Mouse (Mus musculus) intestine, embryonic 15.5 days (tissue): Measurements from ENCODE around the gene Arhgap28. TPM values are rescaled to one million over a fixed set of nuclear protein-coding genes. Genes with fewer than 3 reads are reported as not detected.
"Not testable (repeated sequence)": the region's sequence is repeated elsewhere in the genome, so short reads cannot be mapped to it uniquely, and the experiment has no call there.

ENCODE experiments used
- ATAC-seq: fragments of 200-750 bp; cut with Nextera tagmentation; 2 replicates; pipeline ENCODE4 v1.8.0; 2017; ENCODE audit warnings: moderate TSS enrichment, moderate library complexity
- H3K27ac ChIP-seq: fragments of 300-500 bp; sonication (generic); 2 replicates; pipeline ENCODE4 v1.5.1; 2015; ENCODE audit warnings: mild to moderate bottlenecking, inconsistent platforms
- H3K27me3 ChIP-seq: fragments of 300-500 bp; sonication (generic); replicated peaks from 2 replicates; pipeline ENCODE4 v1.6.1; 2015; ENCODE audit warnings: inconsistent platforms
- H3K36me3 ChIP-seq: fragments of 300-500 bp; sonication (generic); 2 replicates; pipeline ENCODE4 v1.6.1; 2015; ENCODE audit warnings: inconsistent platforms
- H3K4me1 ChIP-seq: fragments of 300-500 bp; sonication (generic); replicated peaks from 2 replicates; pipeline ENCODE4 v1.6.1; 2015; ENCODE audit warnings: inconsistent platforms
- H3K4me2 ChIP-seq: fragments of 300-500 bp; sonication (generic); replicated peaks from 2 replicates; pipeline ENCODE4 v1.6.1; 2015; ENCODE audit warnings: mild to moderate bottlenecking, inconsistent platforms
- H3K4me3 ChIP-seq: fragments of 300-500 bp; sonication (generic); replicated peaks from 2 replicates; pipeline ENCODE4 v1.5.1; 2015; ENCODE audit warnings: inconsistent platforms
- H3K9ac ChIP-seq: fragments of 300-500 bp; sonication (generic); 2 replicates; pipeline ENCODE4 v1.6.1; 2015; ENCODE audit warnings: inconsistent platforms
- H3K9me3 ChIP-seq: fragments of 300-500 bp; sonication (generic); 2 replicates; pipeline ENCODE4 v1.6.1; 2016; ENCODE audit warnings: inconsistent platforms
- WGBS: fragments of 180-500 bp; shearing (Covaris S2); methylation state at CpG from one replicate; pipeline ENCODE4 v1.1.7; 2015; 5-methylcytosine and 5-hydroxymethylcytosine counted together
- polyA plus RNA-seq: library from polyadenylated mRNA; unstranded; fragments of >200 nt; fragmentation: Nextera tagmentation; extraction: Ambion mirVana; gene quantifications from 2 replicates; pipeline ENCODE4 v1.2.1, GENCODE M21; 2015

The Arhgap28 gene
- polyA plus RNA-seq, 1 experiment from 2014 or later, result 19.1 TPM

DNA sequence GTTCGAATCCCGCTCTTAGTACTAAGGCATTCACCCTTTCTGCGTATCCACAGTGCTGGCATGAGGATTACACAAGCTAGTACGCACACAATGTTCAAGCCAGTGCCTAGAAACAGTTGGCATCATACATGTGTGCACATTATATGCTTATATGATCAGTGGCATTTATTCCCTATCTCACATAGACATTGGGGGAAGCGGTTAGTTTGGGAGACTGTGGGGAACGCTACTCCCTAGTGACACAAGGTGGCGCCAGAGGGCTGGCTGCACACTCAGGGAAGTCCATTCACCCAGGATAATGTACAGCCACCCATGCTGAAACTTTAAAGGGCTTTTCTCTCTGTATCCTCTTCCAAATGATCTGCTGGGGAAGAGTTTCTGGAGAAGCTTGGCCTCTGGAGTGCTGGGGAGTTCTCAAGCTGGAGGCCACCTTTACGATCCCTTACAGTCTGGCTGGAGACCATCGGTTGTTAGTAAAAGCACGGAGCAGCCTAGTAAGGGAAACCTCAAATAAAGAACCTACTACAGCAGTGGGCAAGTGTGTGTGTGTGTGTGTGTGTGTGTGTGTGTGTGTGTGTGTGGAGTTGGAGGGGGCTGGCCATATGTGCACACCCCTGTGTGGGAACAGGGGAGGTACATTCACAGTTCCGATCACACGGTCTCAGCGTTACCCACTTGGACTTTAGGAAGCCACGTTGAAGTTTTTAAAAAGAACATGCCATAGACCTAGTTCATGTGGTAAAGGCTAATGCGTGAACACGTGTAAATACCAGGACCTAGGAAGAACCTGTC lies 142.0 kb downstream of the Arhgap28 start:
- Histone ChIP-seq H3K4me3 (no peak overlapping the region), H3K4me1 (no peaks in the 10 kb centered on the region), H3K9ac (no peak overlapping the region), H3K27me3 (no peaks in the 10 kb centered on the region), H3K9me3 (no peaks in the 10 kb centered on the region), H3K4me2 (no peak overlapping the region), H3K36me3 (peaks cover 2% of the 10 kb centered on the region; the same call in 1 of the 2 replicates), H3K27ac (no peak overlapping the region)
- ATAC-seq, result peak; percentile 77
- 76% methylated on average over 16 of the region's 16 CpGs for WGBS

DNA sequence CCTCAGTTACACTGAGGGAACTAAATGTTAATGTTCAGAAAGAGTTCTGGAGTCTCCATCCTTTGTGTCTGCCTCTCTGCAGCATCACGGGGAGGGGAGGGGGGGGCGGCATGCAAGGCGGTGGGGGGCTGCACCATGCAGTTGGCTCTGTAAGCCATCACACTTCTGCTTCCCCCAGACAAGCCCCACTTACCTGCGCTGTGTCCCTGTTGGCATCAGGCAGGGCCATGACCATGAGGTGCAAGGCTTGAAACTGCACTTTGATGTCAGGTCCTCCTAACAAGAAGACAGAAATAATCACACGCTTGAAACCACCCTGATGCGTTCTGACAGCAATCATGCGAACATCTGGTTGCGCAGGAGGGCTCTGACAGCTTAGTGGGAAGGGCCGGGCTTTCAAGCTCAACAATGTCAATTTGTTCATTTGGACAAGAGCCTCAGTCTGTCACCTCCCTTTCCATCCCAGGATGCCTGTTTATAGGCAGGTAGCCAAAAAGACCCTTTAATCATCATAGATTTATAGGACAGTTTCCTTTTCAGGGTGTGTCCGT lies 142.8 kb downstream of the Arhgap28 start:
- WGBS, result 92% methylated on average over 10 of the region's 10 CpGs
- Histone ChIP-seq H3K27me3 (no peaks in the 10 kb centered on the region), H3K4me1 (no peaks in the 10 kb centered on the region)

DNA sequence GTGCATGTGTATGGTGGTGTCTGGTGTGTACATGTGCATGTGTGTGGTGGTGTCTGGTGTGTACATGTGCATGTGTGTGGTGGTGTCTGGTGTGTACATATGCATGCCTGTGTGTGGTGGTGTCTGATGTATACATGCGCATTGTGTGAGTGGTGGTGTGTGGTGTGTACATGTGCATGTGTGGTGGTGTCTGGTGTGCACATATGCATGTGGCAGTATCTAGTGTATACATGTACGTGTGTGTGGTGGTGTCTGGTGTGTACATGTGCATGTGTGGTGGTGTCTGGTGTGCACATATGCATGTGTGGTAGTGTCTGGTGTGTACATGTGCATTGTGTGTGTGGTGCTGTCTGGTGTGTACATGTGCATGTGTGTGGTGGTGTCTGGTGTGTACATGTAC lies 162.4 kb downstream of the Arhgap28 start:
- not testable (repeated sequence) for ATAC-seq

More for the DNA sequence above, 142.8 kb downstream of the Arhgap28 start:
- Histone ChIP-seq H3K36me3 (peaks cover 2% of the 10 kb centered on the region; the same call in 1 of the 2 replicates), H3K4me3 (no peak overlapping the region), H3K9ac (no peak overlapping the region), H3K27ac (no peak overlapping the region), H3K9me3 (no peaks in the 10 kb centered on the region), H3K4me2 (no peak overlapping the region)
- ATAC-seq, result no peak

DNA sequence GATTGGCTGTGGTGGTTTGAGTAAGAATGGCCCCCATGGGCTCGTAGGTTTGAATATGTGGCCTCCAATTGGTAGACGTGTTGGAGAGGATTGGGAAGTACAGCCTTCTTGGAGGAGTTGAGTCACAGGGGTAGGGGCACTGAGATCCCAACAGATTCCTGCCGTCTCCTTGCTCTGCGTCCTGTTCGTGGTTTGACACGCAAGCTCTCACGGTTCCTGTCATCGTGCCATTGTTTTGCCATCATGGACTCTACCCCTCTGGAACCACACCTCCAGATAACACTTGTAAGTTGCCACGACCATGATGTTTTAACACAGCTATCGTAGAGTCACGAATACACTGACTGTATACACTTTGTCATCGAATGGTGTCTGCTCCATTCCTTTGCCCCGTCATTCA lies 165.0 kb downstream of the Arhgap28 start:
- H3K27me3 ChIP-seq, result no peaks in the 10 kb centered on the region
- 88% methylated on average over 13 of the region's 13 CpGs for WGBS
- no peak for ATAC-seq
- H3K27ac ChIP-seq, result no peak overlapping the region
- no peaks in the 10 kb centered on the region for H3K4me1 ChIP-seq
- no peaks in the 10 kb centered on the region for H3K9me3 ChIP-seq
- no peaks in the 10 kb centered on the region for H3K36me3 ChIP-seq
- H3K4me2 ChIP-seq, result no peak overlapping the region
- H3K9ac ChIP-seq, result no peak overlapping the region
- no peak overlapping the region for H3K4me3 ChIP-seq

More for the DNA sequence above, 162.4 kb downstream of the Arhgap28 start:
- H3K9me3 ChIP-seq, H3K4me1 ChIP-seq, H3K36me3 ChIP-seq, H3K4me3 ChIP-seq, H3K27me3 ChIP-seq, H3K27ac ChIP-seq, H3K9ac ChIP-seq, H3K4me2 ChIP-seq: not testable (repeated sequence)
- WGBS, result 94% methylated on average over 2 of the region's 2 CpGs

DNA sequence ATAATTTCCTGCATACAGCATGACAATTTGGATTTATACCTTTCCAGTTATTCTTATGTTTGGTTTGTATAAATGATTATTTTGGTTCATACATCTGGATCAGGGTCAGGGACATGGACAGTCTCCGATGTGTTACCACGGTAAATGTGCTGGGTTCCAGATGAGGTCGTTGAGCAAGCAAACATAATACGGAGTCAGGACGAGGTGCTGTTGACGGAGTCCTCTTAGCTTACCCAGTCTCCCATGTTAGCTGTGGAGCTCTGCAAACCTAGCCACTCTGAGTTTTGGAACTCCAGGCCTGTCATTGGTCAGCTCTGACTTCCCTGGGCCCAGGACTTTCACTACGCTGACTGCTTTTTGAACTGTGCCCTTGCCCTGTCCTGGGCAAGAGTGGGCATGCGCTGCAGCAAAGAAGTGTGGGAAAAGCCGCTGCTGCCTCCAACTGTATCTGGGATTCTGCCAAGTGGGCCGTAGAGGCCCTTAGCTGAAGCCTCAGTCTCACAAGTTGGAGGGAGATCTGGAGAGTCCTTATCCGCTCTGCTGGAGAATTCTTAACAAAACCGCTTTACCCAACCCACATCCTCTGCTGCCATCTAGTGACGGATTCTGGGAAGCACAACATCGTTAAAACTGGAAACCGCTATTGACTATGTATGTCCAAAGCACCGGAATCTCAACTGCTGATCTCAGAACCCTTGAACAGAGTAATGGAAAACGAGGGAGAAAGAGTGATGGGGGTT lies 166.4 kb downstream of the Arhgap28 start:
- ATAC-seq, result 0 out of 2 replicates have a peak, but pooled peaks have one; percentile 34
- H3K27ac ChIP-seq, result no peak overlapping the region
- no peak overlapping the region for H3K9ac ChIP-seq
- no peaks in the 10 kb centered on the region for H3K27me3 ChIP-seq
- no peak overlapping the region for H3K4me3 ChIP-seq
- 63% methylated on average over 17 of the region's 17 CpGs for WGBS
- H3K4me2 ChIP-seq, result no peak overlapping the region
- no peaks in the 10 kb centered on the region for H3K36me3 ChIP-seq
- H3K9me3 ChIP-seq, result no peaks in the 10 kb centered on the region
- no peaks in the 10 kb centered on the region for H3K4me1 ChIP-seq

DNA sequence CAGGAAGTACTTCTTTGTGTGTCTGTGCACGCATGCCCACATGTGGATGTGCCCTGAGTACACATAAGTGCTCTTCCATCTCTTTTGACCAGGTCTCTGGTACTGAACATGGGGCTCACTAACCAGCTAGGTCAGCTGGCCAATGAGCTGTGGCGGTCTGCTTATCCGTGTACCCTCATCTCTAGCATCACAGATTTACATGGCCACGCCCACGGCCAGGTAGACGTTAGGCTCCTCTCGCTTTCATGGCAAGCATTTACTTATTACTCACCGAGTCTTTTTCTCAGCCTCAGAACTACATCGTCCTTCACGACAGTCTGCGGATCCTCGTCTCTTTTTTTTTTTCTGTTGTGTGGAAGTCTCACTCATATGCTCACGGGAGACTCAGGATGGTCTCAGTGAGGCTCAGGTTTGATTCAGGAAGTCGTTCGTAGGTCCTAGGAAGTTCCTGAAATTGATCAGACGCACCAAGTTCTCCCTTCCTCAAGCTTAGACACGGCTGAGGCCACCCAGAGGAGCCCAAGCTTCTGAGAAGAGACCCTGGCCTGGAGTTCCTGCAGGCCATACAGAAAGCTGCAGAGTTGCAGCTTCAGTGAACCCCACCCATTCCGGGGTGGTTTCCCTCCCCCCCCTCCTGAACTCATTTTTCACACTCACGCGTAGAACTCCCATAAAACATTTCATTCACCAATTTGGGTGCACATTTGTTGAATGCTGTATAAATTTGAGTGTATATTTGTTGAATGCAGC lies 167.6 kb downstream of the Arhgap28 start:
- H3K4me2 ChIP-seq, result no peak overlapping the region
- no peaks in the 10 kb centered on the region for H3K36me3 ChIP-seq
- H3K27me3 ChIP-seq, result no peaks in the 10 kb centered on the region
- no peaks in the 10 kb centered on the region for H3K9me3 ChIP-seq
- 97% methylated on average over 20 of the region's 20 CpGs for whole genome bisulfite sequencing
- H3K4me3 ChIP-seq, result no peak overlapping the region
- no peaks in the 10 kb centered on the region for H3K4me1 ChIP-seq
- no peak overlapping the region for H3K27ac ChIP-seq
- no peak overlapping the region for H3K9ac ChIP-seq
- ATAC-seq, result no peak

DNA sequence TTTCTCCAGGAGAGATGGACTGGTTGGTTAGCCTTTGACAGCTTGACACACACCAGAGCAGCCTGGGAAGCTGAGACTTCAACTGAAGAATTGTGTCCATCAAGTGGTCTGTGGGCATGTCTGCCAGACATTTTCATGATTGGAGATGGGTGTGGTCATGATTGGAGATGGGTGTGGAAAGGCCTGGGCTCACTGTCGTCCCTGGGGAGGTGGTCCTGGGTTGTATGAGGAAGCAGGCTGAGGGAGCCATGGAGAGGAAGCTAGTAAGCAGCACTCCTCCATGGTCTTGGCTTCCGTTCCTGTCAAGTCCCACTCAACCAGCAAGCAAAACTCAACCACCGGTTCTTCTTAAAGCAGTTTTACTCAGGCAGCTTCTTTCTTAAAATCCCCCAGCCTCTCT lies 176.5 kb downstream of the Arhgap28 start:
- Histone ChIP-seq H3K27me3 (no peaks in the 10 kb centered on the region), H3K9ac (no peak overlapping the region), H3K9me3 (no peaks in the 10 kb centered on the region), H3K36me3 (no peaks in the 10 kb centered on the region), H3K4me3 (no peak overlapping the region), H3K27ac (no peak overlapping the region), H3K4me2 (no peak overlapping the region), H3K4me1 (no peaks in the 10 kb centered on the region)
- WGBS, result 94% methylated on average over 3 of the region's 3 CpGs
- no peak for ATAC-seq

DNA sequence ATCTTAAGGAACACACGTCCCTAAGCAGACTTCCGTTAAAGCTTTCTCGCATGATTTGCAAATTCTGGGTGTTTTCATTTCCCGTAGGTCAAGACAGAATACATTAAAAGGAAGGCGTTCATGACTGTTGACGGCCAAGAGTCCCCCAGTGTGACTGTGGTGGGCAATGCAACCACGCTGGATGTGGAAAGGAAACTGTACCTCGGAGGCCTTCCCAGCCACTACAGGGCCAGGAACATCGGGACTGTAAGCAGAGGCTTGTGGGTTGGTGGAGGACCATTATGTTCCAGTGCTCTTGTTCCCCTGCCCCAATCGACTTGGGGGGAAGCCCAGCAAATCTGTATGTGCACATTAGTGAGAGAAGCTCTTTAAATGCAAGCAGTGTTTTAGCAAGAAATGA lies 187.0 kb downstream of the Arhgap28 start:
- no peaks in the 10 kb centered on the region for H3K27me3 ChIP-seq
- no peak for ATAC-seq
- 93% methylated on average over 10 of the region's 10 CpGs for WGBS

DNA sequence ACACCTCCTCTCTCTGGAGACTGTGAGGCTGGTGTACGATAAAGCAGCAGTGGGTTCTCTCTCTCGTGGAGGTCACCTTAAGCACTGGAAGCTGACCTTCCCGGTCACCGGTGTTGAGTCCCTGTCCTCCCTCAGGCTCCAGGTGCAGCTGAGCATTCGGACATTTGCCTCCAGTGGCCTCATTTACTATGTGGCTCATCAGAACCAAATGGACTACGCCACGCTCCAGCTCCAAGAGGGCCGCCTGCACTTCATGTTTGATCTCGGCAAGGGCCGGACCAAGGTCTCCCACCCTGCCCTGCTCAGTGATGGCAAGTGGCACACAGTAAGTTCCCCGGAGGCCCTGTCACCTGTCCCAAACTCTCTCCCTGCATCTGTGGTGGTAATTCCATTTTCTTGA lies 188.2 kb downstream of the Arhgap28 start:
- H3K9ac ChIP-seq, result no peak overlapping the region
- H3K27ac ChIP-seq, result no peak overlapping the region
- no peaks in the 10 kb centered on the region for H3K36me3 ChIP-seq
- 95% methylated on average over 11 of the region's 11 CpGs for WGBS
- H3K4me3 ChIP-seq, result no peak overlapping the region
- no peak overlapping the region for H3K4me2 ChIP-seq
- no peaks in the 10 kb centered on the region for H3K27me3 ChIP-seq
- H3K9me3 ChIP-seq, result no peaks in the 10 kb centered on the region
- H3K4me1 ChIP-seq, result no peaks in the 10 kb centered on the region
- ATAC-seq, result no peak

More for the DNA sequence above, 187.0 kb downstream of the Arhgap28 start:
- no peaks in the 10 kb centered on the region for H3K9me3 ChIP-seq
- H3K4me1 ChIP-seq, result no peaks in the 10 kb centered on the region
- no peaks in the 10 kb centered on the region; the same call in 1 of the 2 replicates for H3K36me3 ChIP-seq
- no peak overlapping the region for H3K4me2 ChIP-seq
- H3K27ac ChIP-seq, result no peak overlapping the region
- no peak overlapping the region for H3K9ac ChIP-seq
- no peak overlapping the region for H3K4me3 ChIP-seq

DNA sequence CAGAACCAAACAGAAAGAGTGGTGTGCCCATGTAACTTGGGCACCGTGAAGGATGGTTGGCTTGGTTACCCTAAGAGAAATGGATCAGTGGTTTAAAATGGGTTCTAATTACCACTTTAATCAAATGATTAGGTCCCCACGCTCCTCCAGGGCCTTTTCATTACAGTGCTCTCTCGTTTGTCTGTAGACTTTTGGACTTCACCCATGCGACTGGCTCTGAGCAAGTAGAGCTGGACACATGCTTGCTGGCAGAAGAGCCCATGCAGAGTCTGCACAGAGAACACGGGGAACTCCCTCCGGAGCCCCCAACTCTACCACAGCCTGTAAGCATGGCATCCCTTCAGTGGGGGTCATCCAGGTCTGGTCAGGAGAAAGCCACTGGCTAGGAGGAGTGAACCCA lies 190.3 kb downstream of the Arhgap28 start:
- H3K4me1 ChIP-seq, result no peaks in the 10 kb centered on the region
- 93% methylated on average over 6 of the region's 6 CpGs for WGBS
- ATAC-seq, result no peak
- no peak overlapping the region for H3K4me3 ChIP-seq
- no peak overlapping the region for H3K4me2 ChIP-seq
- no peaks in the 10 kb centered on the region for H3K9me3 ChIP-seq
- no peaks in the 10 kb centered on the region for H3K36me3 ChIP-seq
- H3K27ac ChIP-seq, result no peak overlapping the region
- no peaks in the 10 kb centered on the region for H3K27me3 ChIP-seq
- H3K9ac ChIP-seq, result no peak overlapping the region

DNA sequence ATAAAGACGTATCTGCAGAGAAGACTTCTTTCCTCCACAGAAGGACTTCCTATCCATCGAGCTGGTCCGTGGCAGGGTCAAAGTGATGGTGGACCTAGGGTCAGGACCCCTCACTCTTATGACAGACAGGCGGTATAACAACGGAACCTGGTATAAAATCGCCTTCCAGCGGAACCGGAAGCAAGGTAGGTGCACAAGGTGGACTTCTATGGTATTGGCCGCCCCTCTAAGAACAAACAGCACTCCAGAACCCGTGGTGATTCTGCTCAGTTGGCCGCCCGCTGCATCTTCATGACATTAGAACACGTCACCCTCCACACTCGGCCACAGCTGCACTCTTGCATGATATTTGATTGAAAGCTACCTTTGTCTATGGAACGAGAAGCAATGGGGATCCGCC lies 194.7 kb downstream of the Arhgap28 start:
- WGBS, result 92% methylated on average over 16 of the region's 16 CpGs
- no peak overlapping the region for H3K9ac ChIP-seq
- no peaks in the 10 kb centered on the region for H3K4me1 ChIP-seq
- no peaks in the 10 kb centered on the region for H3K27me3 ChIP-seq
- H3K27ac ChIP-seq, result no peak overlapping the region
- no peak for ATAC-seq
- no peak overlapping the region for H3K4me3 ChIP-seq
- no peak overlapping the region for H3K4me2 ChIP-seq
- H3K9me3 ChIP-seq, result no peaks in the 10 kb centered on the region
- no peaks in the 10 kb centered on the region for H3K36me3 ChIP-seq
